Mouse (Mus musculus): Measurements from ENCODE around the gene Majin.

GRCm38 (mm10) chr19:6261379-6261778, 77.2 kb downstream of the Majin start:
- no peak for TF ChIP-seq EP300 (IDR thresholded peaks at IDR 0.05; ENCODE audit: insufficient read depth, low read depth, low read length)
- no peak for TF ChIP-seq CTCF (IDR thresholded peaks at IDR 0.05; ENCODE audit: low read depth, low read length)
- TF ChIP-seq POLR2A (IDR thresholded peaks at IDR 0.05; ENCODE audit: insufficient read depth, low read length): no peak
